Mouse (Mus musculus): ENCODE results near the gene Tfe3.

DNA sequence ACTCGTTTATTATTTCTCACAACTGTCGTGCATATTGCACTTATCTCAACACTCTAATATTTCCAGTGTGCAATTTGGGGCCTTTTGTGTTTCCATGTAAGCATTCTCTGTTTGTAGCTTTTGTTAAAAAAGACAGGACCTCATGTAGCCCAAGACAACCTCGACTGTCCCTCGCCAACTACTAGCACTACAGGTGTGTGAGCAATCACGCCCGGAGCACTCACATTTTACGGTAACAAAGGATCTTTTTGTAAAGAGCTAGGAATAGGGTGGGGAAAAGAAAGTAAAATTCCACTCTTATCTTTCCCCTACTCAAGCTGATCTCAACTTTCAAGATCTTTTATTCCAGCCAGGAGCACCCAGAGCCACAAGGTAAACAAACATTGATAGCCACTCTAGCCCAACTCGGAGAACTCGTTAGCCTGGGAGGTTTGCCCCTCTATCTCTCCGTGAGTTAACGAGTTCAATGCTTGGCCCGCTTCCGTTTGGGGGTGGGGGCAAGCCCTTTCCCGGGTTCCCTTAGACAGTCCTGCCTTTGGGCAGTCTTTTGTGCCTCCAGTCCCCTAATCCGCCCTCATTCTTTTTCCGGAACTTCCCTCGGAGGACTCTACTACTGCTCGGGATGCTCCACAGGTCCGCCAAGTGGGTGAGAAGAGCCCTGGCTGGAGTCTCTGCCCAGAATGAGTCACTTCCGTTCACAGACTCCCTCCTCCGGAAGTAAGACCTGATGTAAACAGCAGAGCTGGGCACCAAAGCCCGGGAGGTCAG is 40.7 kb upstream of the Tfe3 start, which contains the start of gene Gm45208:
- TF ChIP-seq CTCF (IDR thresholded peaks at IDR 0.05; ENCODE audit: low read depth) (no peak), EP300 (IDR thresholded peaks at IDR 0.05; ENCODE audit: low read depth) (no peak)

Data from liver, embryonic 14.5 days (tissue).